Mouse (Mus musculus): ENCODE results near the gene Vip.

DNA sequence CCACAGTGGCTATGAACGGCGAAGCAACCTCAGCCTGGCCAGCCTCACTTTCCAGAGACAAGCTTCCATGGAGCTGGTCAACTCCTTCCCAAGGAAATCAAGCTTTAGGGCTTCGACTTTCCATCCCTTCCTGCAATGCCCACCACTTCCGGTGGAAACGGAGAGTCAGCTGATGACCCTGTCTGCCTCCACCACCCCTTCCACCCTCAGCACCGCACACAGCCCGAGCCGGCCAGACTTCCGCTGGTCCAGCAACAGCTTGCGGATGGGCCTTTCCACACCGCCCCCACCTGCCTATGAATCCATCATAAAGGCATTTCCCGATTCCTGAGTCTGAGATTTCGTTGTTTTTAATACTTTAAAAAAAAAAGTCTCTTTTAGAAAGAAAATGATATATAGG lies 34.6 kb upstream of the Vip start:
- TF ChIP-seq CTCF (IDR thresholded peaks at IDR 0.05; ENCODE audit: insufficient read depth, low read depth, low read length) (no peak), POLR2A (IDR thresholded peaks at IDR 0.05; ENCODE audit: insufficient read depth, low read depth, low read length) (no peak)

Measured in olfactory bulb, adult 2 months (tissue).